Mouse (Mus musculus) ES-E14 (cell line): Measurements from ENCODE around the gene Ptpn4. TPM values are rescaled to one million over a fixed set of nuclear protein-coding genes. Genes with fewer than 3 reads are reported as not detected.

Experiments used
- DNase-seq: peaks from one replicate; pipeline ENCODE4 v3.0.0-alpha.2; 2013; ENCODE audit warnings: low read depth, low spot score
- H3K27ac ChIP-seq: 2 replicates; pipeline ENCODE4 v1.5.1; 2012; ENCODE audit warnings: low read depth, mild to moderate bottlenecking, low read length, moderate library complexity, mixed read lengths; ENCODE audit not compliant: poor library complexity, insufficient read depth, severe bottlenecking
- H3K36me3 ChIP-seq: 2 replicates; pipeline ENCODE4 v1.6.1; 2012; ENCODE audit warnings: mild to moderate bottlenecking, low read length, moderate library complexity, mixed read lengths; ENCODE audit not compliant: control insufficient read depth, poor library complexity, insufficient read depth, severe bottlenecking
- H3K4me1 ChIP-seq, 2 experiments: fragments of 150-350 bp in 1 of 2; sonication (generic) in 1 of 2; 2 replicates each; pipeline ENCODE4 v1.6.1; 2012; ENCODE audit warnings: low read length in 2 of 2, mild to moderate bottlenecking in 1 of 2, mixed read lengths in 1 of 2; ENCODE audit not compliant: control insufficient read depth in 2 of 2, insufficient read depth in 2 of 2, poor library complexity in 1 of 2
- H3K4me3 ChIP-seq, 2 experiments: fragments of 150-350 bp in 1 of 2; sonication (generic) in 1 of 2; 2 replicates each; pipeline ENCODE4 v1.5.1; 2012; ENCODE audit warnings: low read length in 2 of 2, low read depth in 1 of 2, mild to moderate bottlenecking in 1 of 2, mixed read lengths in 1 of 2; ENCODE audit not compliant: insufficient read depth in 1 of 2, poor library complexity in 1 of 2, severe bottlenecking in 1 of 2
- H3K9ac ChIP-seq: 2 replicates; pipeline ENCODE4 v1.6.1; 2012; ENCODE audit warnings: low read depth, mild to moderate bottlenecking, low read length, mixed read lengths; ENCODE audit not compliant: poor library complexity, insufficient read depth, severe bottlenecking
- H3K9me3 ChIP-seq: fragments of 150-350 bp; sonication (generic); 2 replicates; pipeline ENCODE4 v1.6.1; 2012; ENCODE audit warnings: low read depth, mild to moderate bottlenecking, low read length; ENCODE audit not compliant: control insufficient read depth, insufficient read depth
- CHD2 ChIP-seq: IDR thresholded peaks from 2 replicates; pipeline ENCODE4 v1.6.1; 2014; ENCODE audit warnings: mild to moderate bottlenecking, low read depth, low read length, inconsistent platforms
- HCFC1 ChIP-seq: IDR thresholded peaks from 2 replicates; pipeline ENCODE4 v1.6.1; 2012; ENCODE audit warnings: low read length, inconsistent platforms, borderline replicate concordance; ENCODE audit not compliant: insufficient read depth
- MAFK ChIP-seq: IDR thresholded peaks from 2 replicates; pipeline ENCODE4 v1.6.1; 2014; ENCODE audit warnings: mild to moderate bottlenecking, low read depth, low read length, inconsistent platforms; ENCODE audit not compliant: insufficient read depth
- ZC3H11A ChIP-seq: IDR thresholded peaks from 2 replicates; pipeline ENCODE4 v1.6.1; 2012; ENCODE audit warnings: low read depth, mild to moderate bottlenecking, inconsistent platforms, low read length, borderline replicate concordance
- ZNF384 ChIP-seq: IDR thresholded peaks from 2 replicates; pipeline ENCODE4 v1.6.1; 2012; ENCODE audit warnings: low read depth, low read length, inconsistent platforms
- in situ Hi-C, 2 experiments: fragments of 600-800 bp; cut with MboI; formaldehyde crosslinking; loops; one replicate each; pipeline ENCODE4 v1.15.1; 2025; ENCODE audit warnings: low sequenced_read_pairs in 2 of 2, inconsistent platforms in 1 of 2; ENCODE audit not compliant: unreplicated experiment in 2 of 2
- total RNA-seq: library from RNA; depleted of rRNA; stranded (reverse); fragments of 300-350 nt; gene quantifications from 2 replicates; pipeline ENCODE4 v1.2.3, GENCODE M21; 2012

Gene Ptpn4
- total RNA-seq, 1 experiment, result 17.8 TPM

DNA sequence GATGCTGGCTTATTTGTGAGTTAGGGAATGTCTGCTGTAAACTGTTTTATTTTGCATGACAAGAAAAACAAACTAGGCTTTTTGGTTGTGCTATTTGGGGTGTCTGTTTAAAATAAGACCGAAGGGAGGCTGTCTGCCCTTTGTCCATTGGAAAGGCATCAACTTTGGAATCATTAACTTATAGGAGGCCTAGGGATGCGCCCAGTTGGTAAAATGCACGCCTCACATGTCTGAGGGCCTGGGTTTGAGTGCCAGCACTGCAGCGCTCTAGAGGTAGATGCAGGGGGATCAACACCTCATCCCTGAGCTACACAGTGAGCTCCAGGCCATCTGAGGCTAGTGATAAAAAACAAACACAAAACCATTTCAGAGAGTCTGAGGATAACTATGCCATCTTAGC, 40.1 kb upstream of the Ptpn4 start:
- Histone ChIP-seq H3K9ac (no peak overlapping the region), H3K4me1 (no peaks in the 10 kb centered on the region), H3K36me3 (no peaks in the 10 kb centered on the region), H3K9me3 (no peaks in the 10 kb centered on the region), H3K4me3 (no peak overlapping the region), H3K27ac (no peak overlapping the region)
- DNase-seq, result no peak
- in situ Hi-C loops, result no loop called here
- TF ChIP-seq MAFK (no peak), HCFC1 (no peak), ZC3H11A (no peak), ZNF384 (no peak), CHD2 (no peak)

DNA sequence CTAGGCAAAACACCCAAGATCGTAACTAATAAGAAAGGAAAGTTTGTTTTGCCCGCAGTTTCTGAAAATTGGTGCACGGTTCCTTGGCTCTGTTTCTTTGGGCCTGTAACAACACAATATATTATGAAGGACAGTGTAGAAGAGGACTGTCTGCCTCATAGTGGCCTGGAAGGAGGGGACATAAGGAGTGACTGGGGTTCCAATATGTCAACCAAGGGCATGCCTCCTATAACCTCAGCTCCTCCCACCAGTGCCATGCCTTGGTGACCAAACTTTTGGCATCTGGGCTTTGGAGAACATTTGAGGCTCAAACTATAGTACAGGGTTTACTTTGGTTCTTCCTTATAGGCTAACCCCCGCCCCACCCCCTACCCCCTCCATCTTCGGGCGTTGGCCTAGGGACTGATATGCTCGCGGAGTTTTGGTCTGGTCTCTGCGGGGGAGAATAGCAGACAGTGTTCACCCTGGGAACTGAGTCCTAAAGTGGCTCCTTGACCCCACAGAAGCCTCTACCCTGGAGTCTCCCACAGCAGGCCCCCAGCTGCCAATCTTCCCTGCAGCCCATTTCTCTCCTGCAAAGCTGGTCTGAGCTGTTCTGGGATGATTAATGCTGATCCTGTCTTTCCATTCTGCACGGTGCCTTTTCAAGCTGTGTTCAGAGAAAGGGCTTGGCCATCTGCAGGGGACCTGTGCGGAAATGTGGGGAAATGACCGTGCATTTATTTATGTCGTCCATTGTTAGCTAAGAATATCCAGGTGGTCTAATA, 31.2 kb upstream of the Ptpn4 start:
- H3K4me3 ChIP-seq, result no peak overlapping the region
- peaks cover 7 to 12% of the 10 kb centered on the region in 2 experiments; a peak in 2 of 4 replicates for H3K4me1 ChIP-seq
- TF ChIP-seq ZNF384 (no peak), CHD2 (no peak), ZC3H11A (no peak), MAFK (no peak), HCFC1 (no peak)
- DNase-seq, result no peak
- in situ Hi-C loops, result no loop called here
- H3K9ac ChIP-seq, result no peak overlapping the region
- no peaks in the 10 kb centered on the region for H3K9me3 ChIP-seq
- H3K36me3 ChIP-seq, result no peaks in the 10 kb centered on the region
- H3K27ac ChIP-seq, result no peak overlapping the region

DNA sequence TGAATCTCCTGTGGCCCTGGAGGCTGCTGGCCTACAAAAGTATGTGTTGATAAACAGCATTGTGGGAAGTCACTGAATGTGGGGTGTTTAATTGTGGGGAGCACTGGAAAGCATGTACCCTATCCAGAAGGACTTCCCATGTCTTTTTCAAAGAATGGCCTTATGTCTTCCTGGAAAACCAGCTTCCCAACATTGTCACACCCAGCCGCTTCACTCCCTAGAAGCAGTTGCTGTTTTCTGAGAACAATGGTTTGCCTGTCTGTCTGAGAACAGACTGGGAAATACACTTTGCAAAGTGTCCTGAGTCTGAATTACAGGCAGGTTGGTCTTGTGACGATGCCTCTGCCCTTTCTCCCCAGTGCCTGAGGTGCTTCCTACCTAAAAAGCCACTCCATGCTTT, 29.9 kb upstream of the Ptpn4 start:
- TF ChIP-seq CHD2 (no peak), ZNF384 (no peak), MAFK (no peak), HCFC1 (no peak)
- Histone ChIP-seq H3K9ac (no peak overlapping the region), H3K36me3 (no peaks in the 10 kb centered on the region), H3K4me1 (peaks cover 7 to 12% of the 10 kb centered on the region in 2 experiments; a peak in 2 of 4 replicates), H3K27ac (no peak overlapping the region), H3K9me3 (no peaks in the 10 kb centered on the region), H3K4me3 (no peak overlapping the region)
- DNase-seq, result no peak
- in situ Hi-C loops, result no loop called here

DNA sequence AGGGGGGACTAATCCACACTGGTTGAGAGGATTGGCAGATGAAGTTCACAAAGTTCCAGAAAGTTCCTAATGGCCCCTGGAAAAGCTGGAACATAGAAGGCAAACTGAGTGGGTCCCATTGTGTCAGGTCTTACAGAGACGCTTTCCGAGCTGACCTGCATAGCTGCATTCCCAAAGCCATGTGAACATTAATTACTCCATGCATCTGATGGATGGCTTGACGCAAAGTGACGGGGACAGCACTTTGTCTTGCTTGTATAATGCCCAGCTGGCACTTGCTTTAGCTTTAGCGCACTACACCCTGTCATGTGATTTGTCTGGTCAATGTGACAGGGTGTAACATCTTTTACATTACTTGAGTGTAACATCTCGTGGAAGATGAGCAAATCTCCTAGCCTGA, 27.9 kb upstream of the Ptpn4 start:
- Histone ChIP-seq H3K9me3 (no peaks in the 10 kb centered on the region), H3K9ac (no peak overlapping the region), H3K4me1 (peaks cover 7 to 12% of the 10 kb centered on the region in 2 experiments; a peak in 2 of 4 replicates), H3K36me3 (no peaks in the 10 kb centered on the region), H3K27ac (no peak overlapping the region), H3K4me3 (no peak overlapping the region)
- DNase-seq, result no peak
- in situ Hi-C loops, result no loop called here
- TF ChIP-seq ZNF384 (no peak), CHD2 (no peak), ZC3H11A (no peak), MAFK (no peak), HCFC1 (no peak)
